8 mouse cellular contexts compared by ENCODE assay signal in genomic region chr12:84219121-84219561, GRCm38 (mm10). TPM values are rescaled to one million over a fixed set of nuclear protein-coding genes. Genes with fewer than 3 reads are reported as not detected.
A peak's percentile ranks its signal among the peaks of the same experiment; 100 is the strongest.
DNase-seq lines count a peak whose midpoint lies in the region; ATAC-seq and TF ChIP-seq lines count a peak whose summit lies in the region.

No protein-coding gene starts in this region.

- no peak for TF ChIP-seq EP300 in MEL (IDR thresholded peaks at IDR 0.05; ENCODE audit: low read depth in 1 of 2, low read length in 2 of 2)

- peaks cover 35% of the 10 kb centered on the region for H3K79me2 ChIP-seq in MEL (ENCODE audit: control insufficient read depth, insufficient read depth, low read length, poor library complexity)

- TF ChIP-seq CTCF in kidney, adult 2 months (conservative IDR thresholded peaks at IDR 0.05; ENCODE audit: insufficient read depth, insufficient read length, low read depth, low read length): no peak
- no peak for TF ChIP-seq CTCF in MEL (IDR thresholded peaks at IDR 0.05 in 2 of 3, conservative IDR thresholded peaks at IDR 0.05 in 1 of 3; ENCODE audit: control insufficient read depth in 1 of 3, insufficient read depth in 1 of 3, low read depth in 2 of 3, low read length in 3 of 3, poor library complexity in 1 of 3, severe bottlenecking in 1 of 3)
- TF ChIP-seq CTCF in forebrain, postnatal 0 days (IDR thresholded peaks at IDR 0.05; ENCODE audit: low read depth): no peak

- H3K27me3 ChIP-seq in kidney, adult 2 months (replicated peaks; ENCODE audit: control insufficient read depth, insufficient read depth, low read length): no peaks in the 10 kb centered on the region
- H3K27me3 ChIP-seq in MEL (ENCODE audit: control insufficient read depth in 1 of 2, insufficient read depth in 2 of 2, low read length in 2 of 2): no peaks in the 10 kb centered on the region; a peak in 2 of 4 replicates
- H3K27me3 ChIP-seq in forebrain, postnatal 0 days (ENCODE audit: insufficient read depth, low read length): no peaks in the 10 kb centered on the region
- no peaks in the 10 kb centered on the region for H3K27me3 ChIP-seq in liver, embryonic 11.5 days (replicated peaks; ENCODE audit: control insufficient read depth, insufficient read depth, low read length)
- no peaks in the 10 kb centered on the region for H3K27me3 ChIP-seq in neural tube, embryonic 12.5 days (replicated peaks)

- WGBS in kidney, adult 2 months: 6% methylated on average over 14 of the region's 14 CpGs
- WGBS in forebrain, postnatal 0 days: 5% methylated on average over 14 of the region's 14 CpGs
- WGBS in liver, embryonic 11.5 days: 7% methylated on average over 14 of the region's 14 CpGs
- 2% methylated on average over 14 of the region's 14 CpGs for WGBS in neural tube, embryonic 12.5 days

- no peak for TF ChIP-seq POLR2A in kidney, adult 2 months (IDR thresholded peaks at IDR 0.05; ENCODE audit: low read depth, low read length)
- peak in 1 of 2 experiments; percentile 42; a peak in 2 of 4 replicates for TF ChIP-seq POLR2A in MEL (IDR thresholded peaks at IDR 0.05; ENCODE audit: control insufficient read depth in 1 of 2, insufficient read depth in 1 of 2, low read depth in 1 of 2, low read length in 2 of 2, poor library complexity in 1 of 2)

- peak overlapping the region; percentile 69 for H3K27ac ChIP-seq in kidney, adult 2 months (ENCODE audit: insufficient read depth, low read depth, low read length)
- peak overlapping the region; percentile 60 for H3K27ac ChIP-seq in MEL (ENCODE audit: control insufficient read depth, low read depth, low read length)
- H3K27ac ChIP-seq in forebrain, postnatal 0 days (ENCODE audit: low read depth, low read length): peak overlapping the region; percentile 57; the same call in 1 of the 2 replicates
- H3K27ac ChIP-seq in liver, embryonic 11.5 days (ENCODE audit: low read depth, low read length): peak overlapping the region; percentile 81; the same call in 1 of the 2 replicates
- peak overlapping the region; percentile 59 for H3K27ac ChIP-seq in neural tube, embryonic 12.5 days

- no peaks in the 10 kb centered on the region for H3K36me3 ChIP-seq in kidney, adult 2 months (ENCODE audit: control insufficient read depth, insufficient read depth, low read length)
- peaks cover 0 to 4% of the 10 kb centered on the region in 2 experiments; a peak in 2 of 4 replicates for H3K36me3 ChIP-seq in MEL (ENCODE audit: control insufficient read depth in 1 of 2, insufficient read depth in 2 of 2, low read length in 2 of 2)
- H3K36me3 ChIP-seq in forebrain, postnatal 0 days (ENCODE audit: insufficient read depth): no peaks in the 10 kb centered on the region
- no peaks in the 10 kb centered on the region for H3K36me3 ChIP-seq in liver, embryonic 11.5 days (ENCODE audit: control insufficient read depth, insufficient read depth, low read length)
- H3K36me3 ChIP-seq in neural tube, embryonic 12.5 days: no peaks in the 10 kb centered on the region

- H3K4me2 ChIP-seq in forebrain, postnatal 0 days (ENCODE audit: low read depth): peak overlapping the region; percentile 98
- peak overlapping the region; percentile 95 for H3K4me2 ChIP-seq in liver, embryonic 11.5 days
- peak overlapping the region; percentile 92 for H3K4me2 ChIP-seq in neural tube, embryonic 12.5 days (replicated peaks)

- peak overlapping the region; percentile 82 for H3K4me3 ChIP-seq in kidney, adult 2 months (ENCODE audit: insufficient read depth, low read depth, low read length)
- peak overlapping the region; percentile 84 to 97 for H3K4me3 ChIP-seq in MEL (ENCODE audit: control insufficient read depth in 1 of 2, insufficient read depth in 1 of 2, low read depth in 2 of 2, low read length in 2 of 2)
- H3K4me3 ChIP-seq in forebrain, postnatal 0 days (ENCODE audit: low read depth, low read length): peak overlapping the region; percentile 62
- H3K4me3 ChIP-seq in liver, embryonic 11.5 days (ENCODE audit: low read depth, low read length): peak overlapping the region; percentile 95
- peak overlapping the region; percentile 73 for H3K4me3 ChIP-seq in neural tube, embryonic 12.5 days

- H3K4me1 ChIP-seq in kidney, adult 2 months (ENCODE audit: control insufficient read depth, insufficient read depth, low read length): peaks cover 17% of the 10 kb centered on the region
- H3K4me1 ChIP-seq in MEL (ENCODE audit: control insufficient read depth in 1 of 2, insufficient read depth in 2 of 2, low read length in 2 of 2): peaks cover 2 to 10% of the 10 kb centered on the region in 2 experiments; a peak in 3 of 4 replicates
- H3K4me1 ChIP-seq in forebrain, postnatal 0 days (ENCODE audit: insufficient read depth): 0 out of 2 replicates have a peak, but pooled peaks cover 5% of the 10 kb centered on the region
- H3K4me1 ChIP-seq in liver, embryonic 11.5 days (replicated peaks; ENCODE audit: control insufficient read depth, insufficient read depth, low read length): peaks cover 31% of the 10 kb centered on the region
- peaks cover 53% of the 10 kb centered on the region for H3K4me1 ChIP-seq in neural tube, embryonic 12.5 days

- DNase-seq in kidney, adult 2 months: peak; percentile 54
- DNase-seq in kidney, adult 9 months: no peak
- peak; percentile 80 for DNase-seq in MEL (ENCODE audit: low read depth, low spot score)
- DNase-seq in forebrain, postnatal 0 days: no peak
- DNase-seq in liver, embryonic 11.5 days (ENCODE audit: low spot score): no peak
- no peak for DNase-seq in adrenal gland, postnatal 14 days
- DNase-seq in gastrocnemius, postnatal 14 days: no peak

- intact Hi-C loops in gastrocnemius, postnatal 14 days (cut with DNase I; ENCODE audit: low total_unique reads): loop anchor here (5.0 kb wide), 1 partner anchor 57 kb away; no protein-coding TSS in a partner anchor

- TF ChIP-seq RAD21 in MEL (IDR thresholded peaks at IDR 0.05; ENCODE audit: low read depth, low read length): no peak

- 0 out of 2 replicates have a peak, but pooled peaks have one; percentile 5 for ATAC-seq in forebrain, postnatal 0 days
- ATAC-seq in liver, embryonic 11.5 days (replicated peaks; ENCODE audit: low FRiP score): peak; percentile 12; the same call in 1 of the 2 replicates
- ATAC-seq in neural tube, embryonic 12.5 days (ENCODE audit: low FRiP score, low read depth): no peak

- peak overlapping the region; percentile 96 for H3K9ac ChIP-seq in MEL (ENCODE audit: control insufficient read depth, low read depth, low read length, poor library complexity, severe bottlenecking)
- H3K9ac ChIP-seq in forebrain, postnatal 0 days: peak overlapping the region; percentile 59
- peak overlapping the region; percentile 92 for H3K9ac ChIP-seq in liver, embryonic 11.5 days (ENCODE audit: low read depth, low read length)
- H3K9ac ChIP-seq in neural tube, embryonic 12.5 days: peak overlapping the region; percentile 69

- no peaks in the 10 kb centered on the region for H3K9me3 ChIP-seq in MEL (replicated peaks; ENCODE audit: insufficient read depth, low read length)
- no peaks in the 10 kb centered on the region for H3K9me3 ChIP-seq in forebrain, postnatal 0 days (ENCODE audit: low read length)
- H3K9me3 ChIP-seq in liver, embryonic 11.5 days (ENCODE audit: control insufficient read depth, low read length): no peaks in the 10 kb centered on the region
- no peaks in the 10 kb centered on the region for H3K9me3 ChIP-seq in neural tube, embryonic 12.5 days

TF ChIP-seq in MEL, 35 proteins besides CTCF, POLR2A, EP300 and RAD21:
- TF ChIP-seq E2F4 (IDR thresholded peaks at IDR 0.05; ENCODE audit: borderline replicate concordance, low read depth, low read length): no peak
- peak; percentile 49; the same call in 1 of the 2 replicates for TF ChIP-seq NRF1 (IDR thresholded peaks at IDR 0.05; ENCODE audit: insufficient read depth, low read depth, low read length, poor library complexity, severe bottlenecking)
- no peak for TF ChIP-seq POLR2AphosphoS5 (IDR thresholded peaks at IDR 0.05; ENCODE audit: borderline replicate concordance, low read depth, low read length)
- TF ChIP-seq KAT2A (conservative IDR thresholded peaks at IDR 0.05; ENCODE audit: low read depth, low read length): no peak
- no peak for TF ChIP-seq MAFK (IDR thresholded peaks at IDR 0.05; ENCODE audit: borderline replicate concordance, low read depth, low read length)
- TF ChIP-seq MYC (IDR thresholded peaks at IDR 0.05; ENCODE audit: low read depth, low read length): peak; percentile 75
- peak; percentile 26; the same call in 1 of the 2 replicates for TF ChIP-seq SIN3A (IDR thresholded peaks at IDR 0.05; ENCODE audit: low read length)
- peak; percentile 34; the same call in 1 of the 2 replicates for TF ChIP-seq TBP (IDR thresholded peaks at IDR 0.05; ENCODE audit: low read depth, low read length)
- TF ChIP-seq NELFE (IDR thresholded peaks at IDR 0.05; ENCODE audit: low read depth, low read length): 0 out of 2 replicates have a peak, but pooled peaks have one; percentile 7
- TF ChIP-seq ETS1 (IDR thresholded peaks at IDR 0.05; ENCODE audit: low read depth, low read length): peak; percentile 31; the same call in 1 of the 2 replicates
- peak; percentile 61 for TF ChIP-seq MXI1 (IDR thresholded peaks at IDR 0.05; ENCODE audit: low read depth, low read length)

RNA-seq across cellular contexts. Expression of gene Elmsan1, which starts 0.5 kb away (rescaled TPM):
- polyA plus RNA-seq in kidney, adult 2 months (2012; rRNA removed): 6.7 and 7.4 TPM in 2 replicates
- total RNA-seq in MEL (2012; rRNA removed): 7.7 TPM in 2 replicates
- polyA plus RNA-seq in MEL (2012; ENCODE audit: insufficient read depth in 1 of 2, insufficient read length in 2 of 2, low read depth in 1 of 2, low replicate concordance in 2 of 2, missing spikeins in 1 of 2): 10 to 100 TPM in 1 of 2 experiments, not detected in 1; 25.3 TPM
- total RNA-seq in forebrain, postnatal 0 days (2014; rRNA removed): 7.0 and 7.9 TPM in 2 replicates
- 2.2 and 2.5 TPM in 2 replicates for polyA plus RNA-seq in forebrain, postnatal 0 days (2015; fragmentation: Nextera tagmentation; extraction: Ambion mirVana)
- polyA plus RNA-seq in liver, embryonic 11.5 days (2014; fragmentation: Nextera tagmentation; extraction: Ambion mirVana): 12.6 and 13.4 TPM in 2 replicates
- polyA plus RNA-seq in neural tube, embryonic 12.5 days (2016; fragmentation: Nextera tagmentation; extraction: Ambion mirVana): 6.1 and 6.3 TPM in 2 replicates
- total RNA-seq in adrenal gland, postnatal 14 days (2021): 18.7 and 25.7 TPM in 2 replicates
- 10 to 100 TPM; 10.8 to 11.2 TPM for total RNA-seq in gastrocnemius, postnatal 14 days (2021)

Comparison
In these comparisons a context has a peak if more than half of its experiments do, and no peak if none do; other contexts are left out.
1. DNase-seq: peak in kidney, adult 2 months (single experiment) and MEL (single experiment); none in kidney, adult 9 months (single experiment), forebrain, postnatal 0 days (single experiment), liver, embryonic 11.5 days (single experiment), adrenal gland, postnatal 14 days (single experiment) and gastrocnemius, postnatal 14 days (single experiment).
2. Peak in every context shown above with its lines, with median percentiles within 50 percentile points of each other: H3K27ac ChIP-seq, H3K4me3 ChIP-seq, H3K9ac ChIP-seq and H3K4me2 ChIP-seq.